Mouse (Mus musculus) CH12.LX (cell line): ENCODE results near the gene Rpl37a.

ENCODE experiments used
- BHLHE40 ChIP-seq: IDR thresholded peaks from 2 replicates; pipeline ENCODE4 v1.6.1; 2011; ENCODE audit warnings: mild to moderate bottlenecking, low read depth, low read length, improper control_type of control experiment
- CTCF ChIP-seq, 2 experiments: IDR thresholded peaks in 1 of 2; conservative IDR thresholded peaks in 1 of 2; 2 replicates each; pipeline ENCODE4 v1.5.1; 2011 to 2012; ENCODE audit warnings: low read depth in 2 of 2, low read length in 2 of 2, improper control_type of control experiment in 1 of 2, inconsistent platforms in 1 of 2, mild to moderate bottlenecking in 1 of 2, moderate library complexity in 1 of 2
- ELF1 ChIP-seq: IDR thresholded peaks from 2 replicates; pipeline ENCODE4 v1.6.1; 2014; ENCODE audit warnings: low read depth, mild to moderate bottlenecking, inconsistent platforms, low read length, improper control_type of control experiment
- EP300 ChIP-seq: IDR thresholded peaks from 2 replicates; pipeline ENCODE4 v1.6.1; 2011; ENCODE audit warnings: low read length, improper control_type of control experiment
- JUN ChIP-seq: IDR thresholded peaks from 2 replicates; pipeline ENCODE4 v1.6.1; 2011; ENCODE audit warnings: low read depth, mild to moderate bottlenecking, low read length, improper control_type of control experiment, moderate library complexity; ENCODE audit not compliant: insufficient read depth
- PAX5 ChIP-seq: IDR thresholded peaks from 2 replicates; pipeline ENCODE4 v1.6.1; 2012; ENCODE audit warnings: low read length, inconsistent platforms, mixed read lengths
- POLR2AphosphoS2 ChIP-seq: IDR thresholded peaks from 2 replicates; pipeline ENCODE4 v1.6.1; 2011; ENCODE audit warnings: low read depth, low read length, improper control_type of control experiment
- SMC3 ChIP-seq: IDR thresholded peaks from 2 replicates; pipeline ENCODE4 v1.6.1; 2011; ENCODE audit warnings: low read depth, low read length, improper control_type of control experiment
- UBTF ChIP-seq: IDR thresholded peaks from 2 replicates; pipeline ENCODE4 v1.6.1; 2012; ENCODE audit warnings: low read depth, mild to moderate bottlenecking, inconsistent platforms, low read length, improper control_type of control experiment, moderate library complexity
- USF1 ChIP-seq: IDR thresholded peaks from 2 replicates; pipeline ENCODE4 v1.6.1; 2014; ENCODE audit warnings: low read depth, mild to moderate bottlenecking, inconsistent platforms, low read length, improper control_type of control experiment
- USF2 ChIP-seq: conservative IDR thresholded peaks from 2 replicates; pipeline ENCODE4 v1.6.1; 2011; ENCODE audit warnings: low read depth, low read length, improper control_type of control experiment
- ZNF384 ChIP-seq: IDR thresholded peaks from 2 replicates; pipeline ENCODE4 v1.6.1; 2012; ENCODE audit warnings: low read depth, low read length, improper control_type of control experiment, inconsistent platforms

- TF ChIP-seq CTCF (conservative IDR thresholded peaks at IDR 0.05 in 1 of 2, IDR thresholded peaks at IDR 0.05 in 1 of 2; ENCODE audit: low read depth in 2 of 2, low read length in 2 of 2) = no peak
- no peak for TF ChIP-seq ZNF384
- no peak for TF ChIP-seq SMC3
- no peak for TF ChIP-seq ELF1
- no peak for TF ChIP-seq JUN
- no peak for TF ChIP-seq EP300
- TF ChIP-seq USF1 = no peak
- TF ChIP-seq UBTF = no peak
- no peak for TF ChIP-seq PAX5
- no peak for TF ChIP-seq POLR2AphosphoS2
- TF ChIP-seq USF2 = no peak
- TF ChIP-seq BHLHE40 = no peak
Measured at GRCm38 (mm10) chr1:72728781-72729180, 17.7 kb downstream of the Rpl37a start.
